Mouse (Mus musculus) activated CD4-positive, CD25-positive, alpha-beta regulatory T cell (primary cell): Measurements from ENCODE around the gene Prrt1. TPM values are rescaled to one million over a fixed set of nuclear protein-coding genes. Genes with fewer than 3 reads are reported as not detected.

ENCODE experiments used
- polyA plus RNA-seq, 2 experiments: library from polyadenylated mRNA; unstranded; fragments of 100-300 nt; shearing (Covaris generic); gene quantifications; one replicate each; pipeline ENCODE4 v1.2.1; 2017

The Prrt1 gene
- polyA plus RNA-seq, result 1 to 10 TPM; 1.4 to 1.6 TPM

DNA sequence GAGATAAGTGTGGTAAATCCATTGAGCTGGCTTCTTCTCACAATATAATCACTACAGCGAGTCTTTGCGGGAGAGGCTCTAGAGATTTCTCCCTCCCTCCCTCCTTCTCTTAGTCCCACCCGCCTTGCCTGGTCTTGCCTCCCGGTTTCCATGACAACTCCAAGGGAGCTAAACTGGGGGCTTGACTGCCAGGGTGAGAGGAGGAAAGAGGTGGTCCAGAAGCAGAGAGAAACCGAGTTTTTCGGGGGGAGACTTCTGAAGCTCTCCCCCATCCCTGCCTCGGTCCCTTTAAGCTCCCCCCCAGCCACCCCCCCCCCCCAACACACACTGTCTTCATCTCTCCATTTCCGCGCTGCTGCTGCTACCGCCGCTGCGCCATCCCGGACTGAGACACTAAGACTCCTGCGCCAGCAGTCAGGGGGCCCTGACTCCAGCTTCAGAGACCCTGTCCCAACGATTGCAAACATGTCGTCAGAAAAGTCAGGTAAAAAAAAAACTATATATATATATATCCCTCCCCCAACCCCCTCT, at the start of gene Prrt1:
Prrt1 (plus strand) TSS at position 313 of the 531 bp plus-strand sequence.

DNA sequence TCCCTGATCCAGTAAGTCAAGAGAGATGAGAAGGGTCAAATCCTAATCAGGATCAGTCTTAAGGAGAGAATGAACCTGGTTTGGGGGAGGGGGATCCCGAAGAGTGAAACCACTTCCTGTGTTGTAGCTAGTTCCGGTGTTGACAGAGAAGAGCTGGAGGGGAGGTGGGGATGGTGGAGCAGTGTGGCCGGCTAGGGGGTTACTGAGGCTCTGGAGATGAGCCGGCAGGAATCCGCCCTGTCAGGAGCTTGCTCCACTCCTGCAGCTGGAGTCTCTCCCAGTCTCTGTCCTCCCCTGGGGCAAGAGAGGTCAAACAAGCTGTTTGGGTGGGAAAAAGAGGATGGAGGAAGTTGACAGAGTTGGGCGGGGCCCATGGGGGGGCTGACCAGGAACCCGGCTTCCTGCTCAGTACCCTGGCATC, 39.6 kb upstream of the Prrt1 start, which contains the start of gene Gpsm3:
Gpsm3 (plus strand) TSS at position 126 of the 421 bp plus-strand sequence.

DNA sequence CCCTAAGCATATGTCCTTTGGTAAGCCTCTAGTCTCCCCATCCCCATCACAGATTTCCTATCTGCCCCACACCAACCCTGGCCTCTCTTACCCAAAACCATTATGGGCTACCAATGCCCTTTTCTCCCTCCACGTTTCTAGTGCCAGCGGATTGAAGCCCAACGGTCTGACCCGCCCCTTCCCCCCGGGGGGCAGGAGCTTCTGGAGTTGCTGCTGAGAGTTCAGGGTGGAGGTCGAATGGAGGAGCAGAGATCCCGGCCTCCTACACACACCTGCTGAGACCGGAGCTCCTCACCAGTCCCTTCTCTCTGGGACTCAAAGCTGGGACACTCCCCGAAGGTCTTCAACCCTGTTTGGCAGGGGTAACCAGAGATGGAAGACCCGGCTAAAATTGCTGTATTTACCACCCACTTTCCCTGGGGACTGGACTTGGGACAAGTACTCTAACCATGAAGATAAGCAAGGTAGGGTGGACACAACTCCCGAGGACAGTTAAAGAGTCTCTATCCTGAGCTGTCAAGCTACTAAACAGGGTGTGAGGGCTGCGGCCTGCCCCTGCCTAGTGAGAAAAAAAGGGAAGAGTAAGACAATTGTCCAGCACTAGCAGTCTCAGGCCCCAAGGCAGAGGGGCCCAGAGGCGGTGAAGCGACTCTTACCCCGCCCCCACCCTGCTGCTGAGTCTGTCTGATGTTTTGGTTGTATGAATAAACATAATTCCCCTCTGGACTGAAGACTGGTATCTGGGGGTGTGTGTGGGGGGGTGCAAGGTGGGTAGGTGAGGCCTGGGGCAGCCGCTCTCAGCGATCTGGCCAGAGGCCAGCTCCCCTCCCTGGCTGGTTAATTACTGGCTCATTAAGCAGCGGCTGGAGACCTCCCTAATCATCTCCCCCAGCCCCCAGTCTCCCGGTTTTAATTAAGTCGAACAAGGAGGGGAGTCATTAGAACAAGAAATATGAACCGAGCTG, 38.0 kb upstream of the Prrt1 start, which contains the start of gene Pbx2:
Pbx2 (plus strand) TSS at position 238 of the 965 bp plus-strand sequence.

DNA sequence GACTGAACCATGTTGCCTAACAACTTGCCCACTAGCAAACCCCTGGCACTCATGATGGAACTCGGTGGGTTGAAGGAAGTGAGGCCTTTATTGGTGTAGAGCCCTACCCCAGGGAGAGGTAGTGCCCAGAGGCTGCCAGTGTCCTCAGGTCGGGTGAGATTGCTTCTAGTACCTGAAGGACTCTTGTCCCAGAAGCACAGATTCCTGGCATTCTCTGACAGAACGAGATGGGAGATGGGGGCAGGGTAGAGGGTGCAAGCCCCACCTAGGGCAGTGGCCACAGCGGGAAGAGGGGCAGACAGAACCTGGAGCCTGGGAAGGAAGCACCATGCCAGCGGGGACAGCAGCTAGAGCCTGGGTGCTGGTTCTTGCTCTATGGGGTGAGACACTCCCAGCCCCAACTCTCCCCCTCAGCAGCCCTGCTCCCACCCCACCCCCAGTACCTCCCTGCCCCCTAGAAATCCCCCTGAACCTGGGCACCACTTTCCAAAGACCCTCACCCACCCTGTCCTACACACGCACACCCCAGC, 31.7 kb upstream of the Prrt1 start, which contains the start of gene Ager:
Ager (plus strand) TSS at position 297 of the 530 bp plus-strand sequence.

DNA sequence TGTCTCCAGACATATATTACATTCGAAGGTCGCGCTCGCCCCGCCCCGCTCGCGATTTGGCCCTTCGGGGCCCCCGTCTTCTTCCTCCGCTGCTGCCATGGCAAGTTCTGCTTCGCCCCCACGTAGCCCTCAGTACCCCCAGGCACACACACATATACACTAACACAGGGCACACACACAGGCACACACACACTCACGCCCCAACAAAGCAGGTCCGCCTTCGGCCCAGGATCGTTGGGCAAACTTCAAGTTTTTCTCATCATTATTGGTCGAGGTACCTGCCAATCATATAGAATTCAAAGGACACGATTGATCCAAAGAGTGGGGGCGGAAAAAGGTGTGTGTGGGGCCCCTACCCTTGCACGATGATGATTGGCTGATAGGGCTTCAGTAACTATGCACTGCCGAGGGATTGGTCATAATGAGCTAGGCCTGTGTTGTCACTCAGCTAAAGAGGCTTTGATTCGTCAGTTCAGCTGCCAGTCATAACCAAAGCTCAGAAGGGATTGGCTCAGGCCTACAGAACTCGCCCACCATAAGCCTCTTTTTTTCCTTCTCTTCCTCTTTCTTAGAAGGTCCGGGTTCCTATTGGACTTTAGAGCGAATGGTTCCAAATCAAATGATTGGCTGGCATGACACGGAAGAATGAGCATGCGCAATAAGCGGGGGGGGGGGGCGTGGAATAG, 25.8 kb upstream of the Prrt1 start, which contains the start of gene Rnf5:
Rnf5 (minus strand) TSS at position 316 of the 686 bp plus-strand sequence.

DNA sequence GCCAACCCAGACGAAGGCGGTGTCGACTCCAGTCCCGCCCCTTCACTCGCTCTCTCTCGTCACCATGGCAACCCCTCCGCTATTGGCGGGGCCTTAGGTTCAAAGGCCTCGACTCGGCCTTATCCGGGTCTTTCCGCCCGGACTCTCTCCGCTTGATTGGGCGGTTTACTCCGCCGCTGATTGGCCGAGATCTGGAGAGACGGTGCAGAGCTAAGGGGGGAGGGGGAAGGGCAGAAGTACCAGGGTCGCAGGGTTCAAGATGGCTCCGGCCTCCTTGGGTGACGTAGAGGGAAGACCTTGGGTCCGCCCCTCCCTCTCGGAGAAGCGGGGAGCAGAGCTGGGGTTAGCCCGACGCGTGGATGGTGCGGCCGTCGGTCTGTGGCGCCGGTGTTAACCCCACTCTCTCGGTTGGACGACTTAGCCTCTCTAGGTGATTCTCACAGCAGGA, 25.2 kb upstream of the Prrt1 start, which contains the start of gene Agpat1:
Agpat1 (plus strand) TSS at position 202 of the 448 bp plus-strand sequence.

DNA sequence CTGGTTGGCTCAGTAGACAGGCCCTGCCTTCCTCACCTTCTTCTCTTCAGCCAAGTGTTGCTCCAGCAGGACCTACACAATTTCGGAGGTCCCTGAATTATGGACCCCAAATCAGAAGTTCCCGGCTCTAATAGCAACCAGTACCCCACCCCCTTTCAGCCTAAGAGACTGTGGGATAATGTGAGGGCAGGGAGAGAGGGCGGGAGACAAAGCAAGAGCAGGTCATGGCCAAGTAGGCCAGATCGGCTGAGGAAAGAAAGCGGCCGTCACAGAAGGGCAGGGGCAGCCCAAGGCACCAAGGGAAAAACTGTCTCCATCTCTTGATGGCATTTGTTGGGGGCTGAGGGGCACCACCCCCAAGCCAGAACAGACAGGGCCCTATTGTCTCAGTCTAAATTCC, 13.5 kb upstream of the Prrt1 start, which contains the start of gene Egfl8:
Egfl8 (minus strand) TSS at position 101 of the 400 bp plus-strand sequence.

DNA sequence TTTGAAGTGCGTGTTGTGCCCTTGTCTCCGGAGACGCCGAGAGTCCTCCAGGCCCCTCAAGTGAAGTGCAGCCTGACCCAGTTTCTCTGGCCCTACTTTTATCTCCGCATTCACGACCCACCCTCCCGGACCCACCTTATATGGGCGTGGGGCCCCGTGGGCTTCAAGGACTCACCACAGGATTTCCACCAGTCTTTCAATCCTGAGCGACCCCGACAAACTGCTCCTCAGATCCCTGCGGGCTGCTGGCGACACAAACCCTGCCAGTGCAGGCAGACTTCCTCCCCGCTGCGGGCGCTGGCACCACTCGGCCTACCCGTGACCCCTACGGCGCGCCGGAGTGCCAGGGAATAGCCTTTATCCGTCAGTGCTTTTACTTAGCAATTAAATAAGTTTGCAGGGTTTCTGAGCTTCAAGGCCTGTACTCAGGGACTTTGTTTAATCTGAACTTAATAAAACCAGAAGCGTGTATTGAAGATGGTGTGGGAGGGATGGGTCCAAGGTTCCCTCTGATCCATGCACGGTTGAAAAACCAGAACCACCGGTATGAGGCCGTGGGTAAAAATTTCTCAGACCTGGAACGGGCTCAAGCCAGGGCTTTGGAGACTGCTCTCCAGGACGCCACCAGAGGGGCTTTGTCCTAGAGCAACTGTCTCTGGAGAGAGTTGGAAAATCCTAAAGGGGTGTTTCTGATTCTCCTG, 1.2 kb upstream of the Prrt1 start, which contains the start of gene Ppt2:
Ppt2 (minus strand) TSS at position 568 of the 701 bp plus-strand sequence.

DNA sequence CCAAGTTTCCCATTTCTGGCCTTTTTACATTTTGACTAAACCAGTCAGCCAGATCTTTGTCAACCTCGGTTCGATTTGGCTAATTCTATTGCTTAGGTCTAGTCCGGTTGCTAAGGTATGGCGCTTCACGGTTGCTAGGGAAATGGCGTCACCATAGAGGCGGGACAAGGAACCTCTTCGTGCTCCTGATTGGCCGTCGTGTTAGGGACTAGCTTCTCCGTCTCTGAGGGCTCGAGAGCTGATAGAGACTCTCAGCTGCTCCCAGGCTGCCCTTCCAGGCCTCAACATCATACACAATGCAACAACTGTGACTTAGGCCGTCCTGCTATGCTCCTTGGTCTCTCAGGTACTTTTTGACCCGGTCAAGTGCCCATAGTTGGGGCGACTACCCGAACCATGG, 15.3 kb downstream of the Prrt1 start, which contains the start of gene Fkbpl:
Fkbpl (plus strand) TSS at position 157 of the 400 bp plus-strand sequence.

DNA sequence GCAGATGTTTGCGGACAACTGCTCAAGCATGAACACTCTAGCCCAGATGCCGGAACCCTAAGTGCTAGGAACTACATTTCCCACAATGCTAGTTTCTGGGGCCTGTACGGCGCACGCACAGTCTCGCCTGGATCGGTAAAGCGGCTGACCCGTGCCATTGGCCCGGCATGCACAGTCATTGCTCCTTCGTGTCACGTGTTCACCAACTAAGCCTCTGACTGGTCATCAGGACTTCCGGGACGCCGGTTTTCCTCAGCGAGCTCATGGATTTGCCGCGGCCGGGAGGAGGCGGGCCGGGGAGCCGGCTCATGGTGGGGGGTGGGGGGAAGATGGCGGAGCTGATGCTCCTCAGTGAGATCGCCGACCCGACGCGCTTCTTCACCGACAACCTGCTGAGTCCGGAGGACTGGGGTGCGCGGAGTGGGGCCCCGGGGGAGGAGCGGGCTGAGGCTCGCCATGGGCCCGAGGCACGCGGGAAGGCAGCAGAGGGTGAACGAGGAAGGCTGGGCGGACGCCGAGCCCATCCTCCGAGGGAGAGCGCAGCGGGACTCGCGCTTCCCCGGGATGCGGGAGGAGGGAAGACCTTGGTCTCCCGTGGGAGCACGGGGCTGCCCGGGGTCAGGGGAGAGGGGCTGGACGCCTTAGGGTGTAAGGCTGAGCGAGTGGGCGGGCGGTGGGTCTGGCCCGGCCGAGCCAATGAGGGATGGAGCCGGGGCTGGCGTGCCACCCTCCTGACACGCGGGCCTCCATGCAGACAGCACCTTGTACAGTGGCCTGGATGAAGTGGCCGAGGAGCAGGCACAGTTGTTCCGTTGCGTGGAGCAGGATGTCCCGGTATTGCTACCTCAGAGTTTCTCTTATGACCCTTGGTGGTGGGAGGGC, 17.8 kb downstream of the Prrt1 start, which contains the start of gene Atf6b:
Atf6b (plus strand) TSS at position 241 of the 882 bp plus-strand sequence.

DNA sequence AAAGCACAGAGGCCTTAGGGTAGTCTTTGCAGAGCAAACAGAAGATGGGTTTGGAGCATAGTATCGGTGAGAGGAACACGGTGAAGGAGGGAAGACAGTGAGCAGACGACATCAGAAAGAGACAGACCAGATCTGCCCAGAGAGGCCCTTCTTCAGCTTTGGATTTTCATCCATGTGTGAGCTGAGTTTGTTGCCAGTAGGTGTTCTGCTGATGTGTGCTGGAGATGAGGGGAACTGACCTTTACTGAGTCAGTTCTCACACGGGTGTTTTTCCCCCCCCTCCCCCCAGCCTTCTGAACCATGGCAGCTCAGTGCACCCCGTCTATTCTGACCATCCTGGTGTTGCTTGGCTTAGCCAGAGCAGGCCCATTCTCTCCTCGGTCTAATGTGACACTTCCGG, 40.9 kb downstream of the Prrt1 start, which contains the start of gene Tnxb:
Tnxb (plus strand) TSS at position 301 of the 400 bp plus-strand sequence.

Other genes with a start within 250 kb of the Prrt1 start
- under 1 TPM in 1 of 2 experiments, not detected in 1; 0.29 TPM for gene BC051142, start 230.7 kb upstream of the Prrt1 start, polyA plus RNA-seq
- gene Btnl4, start 152.2 kb upstream of the Prrt1 start, polyA plus RNA-seq, result under 1 TPM; 0.52 to 0.63 TPM
- 1 to 10 TPM in 1 of 2 experiments, not detected in 1; 1.0 TPM for gene Btnl6, start 112.2 kb upstream of the Prrt1 start, polyA plus RNA-seq
- 1 to 10 TPM in 1 of 2 experiments, under 1 TPM in 1; 0.19 to 1.1 TPM for gene Notch4, start 65.3 kb upstream of the Prrt1 start, polyA plus RNA-seq
- gene Gpsm3, start 39.7 kb upstream of the Prrt1 start, polyA plus RNA-seq, result 100 to 1,000 TPM; 254 to 344 TPM
- gene Pbx2, start 38.3 kb upstream of the Prrt1 start, polyA plus RNA-seq, result 10 to 100 TPM; 16.3 to 23.4 TPM
- gene Ager, start 31.7 kb upstream of the Prrt1 start, polyA plus RNA-seq, result 1 to 10 TPM; 1.6 to 2.9 TPM
- 10 to 100 TPM; 80.3 to 84.2 TPM for gene Rnf5, start 25.8 kb upstream of the Prrt1 start, polyA plus RNA-seq
- 10 to 100 TPM; 17.4 to 28.1 TPM for gene Agpat1, start 25.3 kb upstream of the Prrt1 start, polyA plus RNA-seq
- gene Egfl8, start 13.6 kb upstream of the Prrt1 start, polyA plus RNA-seq, result 1 to 10 TPM in 1 of 2 experiments, under 1 TPM in 1; 0.29 to 2.0 TPM
- 10 to 100 TPM; 16.0 to 19.4 TPM for gene Ppt2, start 1.0 kb upstream of the Prrt1 start, polyA plus RNA-seq
- 1 to 10 TPM; 3.3 to 6.0 TPM for gene Fkbpl, start 15.2 kb downstream of the Prrt1 start, polyA plus RNA-seq
- 10 to 100 TPM; 46.6 to 60.7 TPM for gene Atf6b, start 17.6 kb downstream of the Prrt1 start, polyA plus RNA-seq
- under 1 TPM in 1 of 2 experiments, not detected in 1; 0.07 TPM for gene Tnxb, start 41.0 kb downstream of the Prrt1 start, polyA plus RNA-seq
- gene C4b, start 114.3 kb downstream of the Prrt1 start, polyA plus RNA-seq, result 1 to 10 TPM in 1 of 2 experiments, not detected in 1; 3.0 TPM
- gene Cyp21a1, start 175.0 kb downstream of the Prrt1 start, polyA plus RNA-seq, result not detected
- gene Stk19, start 207.4 kb downstream of the Prrt1 start, polyA plus RNA-seq, result 10 to 100 TPM; 37.4 to 47.4 TPM
- 10 to 100 TPM; 47.0 to 49.6 TPM for gene Dxo, start 207.5 kb downstream of the Prrt1 start, polyA plus RNA-seq
- 100 to 1,000 TPM in 1 of 2 experiments, 10 to 100 TPM in 1; 81.8 to 107 TPM for gene Skiv2l, start 220.7 kb downstream of the Prrt1 start, polyA plus RNA-seq
- 10 to 100 TPM; 37.9 to 46.0 TPM for gene Nelfe, start 220.9 kb downstream of the Prrt1 start, polyA plus RNA-seq
- 1 to 10 TPM; 1.8 to 8.9 TPM for gene Cfb, start 233.0 kb downstream of the Prrt1 start, polyA plus RNA-seq
- under 1 TPM; 0.16 to 0.74 TPM for gene Zbtb12, start 249.9 kb downstream of the Prrt1 start, polyA plus RNA-seq